Mouse (Mus musculus) brown adipose tissue, adult 24 weeks (tissue): ENCODE results near the gene Ccl6. TPM values are rescaled to one million over a fixed set of nuclear protein-coding genes. Genes with fewer than 3 reads are reported as not detected.

ENCODE experiments used
- H3K27ac ChIP-seq: fragments of 200-500 bp; replicated peaks from 2 replicates; pipeline ENCODE4 v1.5.1; 2012; ENCODE audit warnings: low read depth, mild to moderate bottlenecking, low read length
- H3K4me1 ChIP-seq: fragments of 200-500 bp; 2 replicates; pipeline ENCODE4 v1.6.1; 2012; ENCODE audit warnings: low read length, mixed read lengths; ENCODE audit not compliant: control insufficient read depth, insufficient read depth, insufficient read length
- H3K4me3 ChIP-seq: fragments of 200-500 bp; 2 replicates; pipeline ENCODE4 v1.5.1; 2012; ENCODE audit warnings: low read depth, mild to moderate bottlenecking, low read length, moderate library complexity; ENCODE audit not compliant: insufficient read depth
- polyA plus RNA-seq: library from polyadenylated mRNA; stranded (reverse); fragments of >200 nt; gene quantifications from 2 replicates; pipeline ENCODE4 v1.2.4, GENCODE M21; 2012; ENCODE audit not compliant: missing spikeins, insufficient read depth, insufficient read length

Gene Ccl6
- polyA plus RNA-seq: 21.1 and 56.5 TPM in 2 replicates

- peak within 1 kb of the TSS; percentile 44 for H3K4me3 ChIP-seq
- peak within 1 kb of the TSS; percentile 76 for H3K27ac ChIP-seq
These were observed at the start of gene Ccl6 for GRCm38 (mm10) chr11:83592853-83593252. Ccl6 (minus strand) TSS chr11:83593087.

GRCm38 (mm10) chr11:83641216-83641615 is 48.3 kb upstream of the Ccl6 start:
- H3K4me3 ChIP-seq: no peak overlapping the region

More at GRCm38 (mm10) chr11:83592853-83593252, at the start of gene Ccl6:
- H3K4me1 ChIP-seq: no peaks in the 10 kb centered on the region

GRCm38 (mm10) chr11:83640141-83640540 is 47.3 kb upstream of the Ccl6 start:
- Histone ChIP-seq H3K4me1 (no peaks in the 10 kb centered on the region), H3K4me3 (no peak overlapping the region), H3K27ac (no peak overlapping the region)

More at GRCm38 (mm10) chr11:83641216-83641615, 48.3 kb upstream of the Ccl6 start:
- no peak overlapping the region for H3K27ac ChIP-seq
- no peaks in the 10 kb centered on the region for H3K4me1 ChIP-seq

GRCm38 (mm10) chr11:83639533-83639932 is 46.6 kb upstream of the Ccl6 start:
- H3K4me3 ChIP-seq: no peak overlapping the region
- no peak overlapping the region for H3K27ac ChIP-seq
- H3K4me1 ChIP-seq: no peaks in the 10 kb centered on the region

- Histone ChIP-seq H3K27ac (no peak overlapping the region), H3K4me1 (no peaks in the 10 kb centered on the region), H3K4me3 (no peak overlapping the region)
These were observed 46.0 kb upstream of the Ccl6 start for GRCm38 (mm10) chr11:83638934-83639333.

- Histone ChIP-seq H3K27ac (no peak overlapping the region), H3K4me3 (no peak overlapping the region)
These were observed 43.9 kb upstream of the Ccl6 start for GRCm38 (mm10) chr11:83636742-83637235.

GRCm38 (mm10) chr11:83634898-83635297 is 42.0 kb upstream of the Ccl6 start:
- Histone ChIP-seq H3K4me1 (no peaks in the 10 kb centered on the region), H3K4me3 (no peak overlapping the region), H3K27ac (no peak overlapping the region)

More at GRCm38 (mm10) chr11:83636742-83637235, 43.9 kb upstream of the Ccl6 start:
- H3K4me1 ChIP-seq: no peaks in the 10 kb centered on the region

- no peak overlapping the region for H3K4me3 ChIP-seq
- no peaks in the 10 kb centered on the region for H3K4me1 ChIP-seq
- H3K27ac ChIP-seq: no peak overlapping the region
These were observed 41.5 kb upstream of the Ccl6 start for GRCm38 (mm10) chr11:83634425-83634824.

GRCm38 (mm10) chr11:83632744-83633143 is 39.9 kb upstream of the Ccl6 start:
- Histone ChIP-seq H3K4me3 (no peak overlapping the region), H3K4me1 (no peaks in the 10 kb centered on the region), H3K27ac (no peak overlapping the region)

GRCm38 (mm10) chr11:83631065-83631464 is 38.2 kb upstream of the Ccl6 start:
- Histone ChIP-seq H3K4me3 (no peak overlapping the region), H3K4me1 (no peaks in the 10 kb centered on the region), H3K27ac (peak overlapping the region; percentile 62)

- Histone ChIP-seq H3K27ac (peak overlapping the region; percentile 7; the same call in 1 of the 2 replicates), H3K4me3 (no peak overlapping the region), H3K4me1 (no peaks in the 10 kb centered on the region)
These were observed 37.7 kb upstream of the Ccl6 start for GRCm38 (mm10) chr11:83630630-83631029.

- Histone ChIP-seq H3K4me1 (no peaks in the 10 kb centered on the region), H3K27ac (no peak overlapping the region), H3K4me3 (no peak overlapping the region)
These were observed 35.9 kb upstream of the Ccl6 start for GRCm38 (mm10) chr11:83628808-83629207.

- H3K4me1 ChIP-seq: no peaks in the 10 kb centered on the region
- no peak overlapping the region for H3K4me3 ChIP-seq
- no peak overlapping the region for H3K27ac ChIP-seq
These were observed 30.7 kb upstream of the Ccl6 start for GRCm38 (mm10) chr11:83623586-83623985.

- H3K4me3 ChIP-seq: no peak overlapping the region
- no peaks in the 10 kb centered on the region for H3K4me1 ChIP-seq
- H3K27ac ChIP-seq: no peak overlapping the region
These were observed 26.1 kb upstream of the Ccl6 start for GRCm38 (mm10) chr11:83619037-83619436.

- no peaks in the 10 kb centered on the region for H3K4me1 ChIP-seq
- H3K27ac ChIP-seq: no peak overlapping the region; the same call in 1 of the 2 replicates
- no peak overlapping the region for H3K4me3 ChIP-seq
These were observed 25.4 kb upstream of the Ccl6 start for GRCm38 (mm10) chr11:83618238-83618637.

GRCm38 (mm10) chr11:83616586-83616985 is 23.7 kb upstream of the Ccl6 start:
- H3K4me3 ChIP-seq: no peak overlapping the region
- 0 out of 2 replicates have a peak overlapping the region, but pooled peaks have one; percentile 3 for H3K27ac ChIP-seq
- H3K4me1 ChIP-seq: no peaks in the 10 kb centered on the region
